Mouse (Mus musculus) myocyte (in vitro differentiated cells): Measurements from ENCODE around the gene Boc. TPM values are rescaled to one million over a fixed set of nuclear protein-coding genes. Genes with fewer than 3 reads are reported as not detected.

Experiments used
- H3K27me3 ChIP-seq: one replicate; pipeline ENCODE4 v1.6.1; 2011; ENCODE audit not compliant: control insufficient read depth, insufficient read depth, insufficient read length
- H3K36me3 ChIP-seq: one replicate; pipeline ENCODE4 v1.6.1; 2011; ENCODE audit not compliant: control insufficient read depth, insufficient read depth
- H3K4me2 ChIP-seq: one replicate; pipeline ENCODE4 v1.6.1; 2011; ENCODE audit warnings: low read depth, control low read depth
- H3K4me3 ChIP-seq: one replicate; pipeline ENCODE4 v1.5.1; 2011; ENCODE audit warnings: mild to moderate bottlenecking, control low read depth, moderate library complexity
- H3K79me2 ChIP-seq: one replicate; pipeline ENCODE4 v1.6.1; 2011; ENCODE audit not compliant: control insufficient read depth, insufficient read depth
- H3ac ChIP-seq: one replicate; pipeline ENCODE4 v1.6.1; 2011; ENCODE audit not compliant: control insufficient read depth, insufficient read length
- CEBPB ChIP-seq: IDR thresholded peaks from 2 replicates; pipeline ENCODE4 v1.6.1; 2011; ENCODE audit warnings: mild to moderate bottlenecking, moderate library complexity; ENCODE audit not compliant: poor library complexity, insufficient read depth, severe bottlenecking
- E2F4 ChIP-seq: IDR thresholded peaks from one replicate; pipeline ENCODE4 v1.6.1; 2011; ENCODE audit warnings: mild to moderate bottlenecking, control low read depth, moderate library complexity; ENCODE audit not compliant: insufficient read depth
- MAX ChIP-seq: IDR thresholded peaks from one replicate; pipeline ENCODE4 v1.6.1; 2011; ENCODE audit warnings: low read depth, mild to moderate bottlenecking, control low read depth
- MYOD1 ChIP-seq, 3 experiments: IDR thresholded peaks; one replicate each; pipeline ENCODE4 v1.6.1; 2011; ENCODE audit warnings: control low read depth in 2 of 3, low read depth in 2 of 3, mild to moderate bottlenecking in 2 of 3, moderate library complexity in 1 of 3; ENCODE audit not compliant: insufficient read length in 2 of 3, control insufficient read depth in 1 of 3
- MYOG ChIP-seq, 3 experiments: IDR thresholded peaks; one replicate each; pipeline ENCODE4 v1.6.1; 2011; ENCODE audit warnings: control low read depth in 2 of 3, low read depth in 2 of 3, mild to moderate bottlenecking in 2 of 3; ENCODE audit not compliant: insufficient read length in 2 of 3, control insufficient read depth in 1 of 3, insufficient read depth in 1 of 3
- POLR2A ChIP-seq: IDR thresholded peaks from one replicate; pipeline ENCODE4 v1.6.1; 2011; ENCODE audit warnings: low read depth, mild to moderate bottlenecking, control low read depth, moderate library complexity; ENCODE audit not compliant: insufficient read length
- POLR2AphosphoS2 ChIP-seq: IDR thresholded peaks from one replicate; pipeline ENCODE4 v1.6.1; 2011; ENCODE audit warnings: low read depth, control low read depth; ENCODE audit not compliant: insufficient read length
- REST ChIP-seq: IDR thresholded peaks from one replicate; pipeline ENCODE4 v1.6.1; 2011; ENCODE audit warnings: mild to moderate bottlenecking, control low read depth, moderate library complexity; ENCODE audit not compliant: insufficient read depth, insufficient read length
- SRF ChIP-seq: IDR thresholded peaks from one replicate; pipeline ENCODE4 v1.6.1; 2011; ENCODE audit warnings: low read depth; ENCODE audit not compliant: control insufficient read depth, insufficient read length
- TCF12 ChIP-seq: IDR thresholded peaks from one replicate; pipeline ENCODE4 v1.6.1; 2011; ENCODE audit warnings: mild to moderate bottlenecking, control low read depth; ENCODE audit not compliant: poor library complexity, insufficient read depth, severe bottlenecking
- TCF3 ChIP-seq: IDR thresholded peaks from one replicate; pipeline ENCODE4 v1.6.1; 2011; ENCODE audit warnings: low read depth, control low read depth; ENCODE audit not compliant: insufficient read length
- USF1 ChIP-seq: IDR thresholded peaks from one replicate; pipeline ENCODE4 v1.6.1; 2011; ENCODE audit warnings: low read depth, mild to moderate bottlenecking, control low read depth, moderate library complexity
- polyA plus RNA-seq: library from polyadenylated mRNA; unstranded; fragments of >200 nt; fragmentation: generic; extraction: Trizol; gene quantifications from one replicate; pipeline ENCODE4 v1.2.1, GENCODE M21; 2012; ENCODE audit warnings: missing spikeins

Boc gene
- polyA plus RNA-seq, 1 experiment, result 7.5 TPM

DNA sequence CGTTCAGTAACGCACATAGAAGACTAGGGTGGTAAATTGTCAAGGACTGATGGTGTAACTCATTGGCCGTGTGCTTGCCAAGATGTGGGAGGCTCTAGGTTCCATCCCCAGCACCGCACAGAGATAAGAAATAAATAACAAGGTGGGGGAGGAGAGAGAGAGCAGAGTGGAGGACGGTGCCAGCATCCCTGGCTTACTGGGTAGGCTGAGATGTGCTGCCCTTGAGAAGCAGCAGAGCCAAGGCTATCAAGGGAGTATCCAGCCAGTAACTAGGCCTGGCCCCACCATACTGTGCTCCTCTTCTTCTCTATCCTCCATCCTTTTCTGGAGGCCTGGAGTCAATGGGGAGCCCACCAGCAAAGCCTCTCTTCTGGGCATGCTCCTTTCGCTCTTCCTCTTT is 9.3 kb downstream of the Boc start:
- H3K36me3 ChIP-seq, result no peaks in the 10 kb centered on the region
- H3K27me3 ChIP-seq, result no peaks in the 10 kb centered on the region
- H3ac ChIP-seq, result no peak overlapping the region
- no peaks in the 10 kb centered on the region for H3K79me2 ChIP-seq
- no peak overlapping the region for H3K4me3 ChIP-seq
- H3K4me2 ChIP-seq, result no peak overlapping the region
- TF ChIP-seq POLR2AphosphoS2 (no peak), CEBPB (no peak), E2F4 (no peak), REST (no peak), TCF12 (no peak), POLR2A (no peak), USF1 (no peak), TCF3 (no peak), MYOG (IDR thresholded peaks at IDR 0.05; ENCODE audit: control insufficient read depth in 1 of 3, insufficient read depth in 1 of 3, insufficient read length in 2 of 3, low read depth in 2 of 3) (no peak), SRF (no peak), MYOD1 (IDR thresholded peaks at IDR 0.05; ENCODE audit: control insufficient read depth in 1 of 3, insufficient read length in 2 of 3, low read depth in 2 of 3) (no peak), MAX (no peak)

DNA sequence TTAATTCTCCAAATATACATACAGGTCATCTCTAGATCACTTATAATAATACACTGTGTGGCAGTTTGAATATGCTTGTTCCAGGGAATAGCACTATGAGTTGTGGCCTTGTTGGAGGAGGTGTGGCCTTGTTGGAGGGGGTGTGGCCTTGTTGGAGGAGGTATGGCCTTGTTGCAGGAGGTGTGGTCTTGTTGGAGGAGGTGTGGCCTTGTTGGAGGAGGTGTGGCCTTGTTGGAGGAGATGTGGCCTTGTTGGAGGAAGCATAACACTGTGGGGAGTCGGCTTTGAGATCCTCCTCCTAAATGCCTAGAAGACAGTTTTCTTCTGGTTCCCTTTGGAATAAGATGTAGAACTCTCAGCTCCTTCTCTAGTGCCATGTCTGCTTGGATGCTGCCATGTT is 10.7 kb downstream of the Boc start:
- TF ChIP-seq TCF3 (no peak), POLR2A (no peak), MYOG (IDR thresholded peaks at IDR 0.05; ENCODE audit: control insufficient read depth in 1 of 3, insufficient read depth in 1 of 3, insufficient read length in 2 of 3, low read depth in 2 of 3) (no peak), SRF (no peak), POLR2AphosphoS2 (no peak), CEBPB (no peak), MAX (no peak), MYOD1 (IDR thresholded peaks at IDR 0.05; ENCODE audit: control insufficient read depth in 1 of 3, insufficient read length in 2 of 3, low read depth in 2 of 3) (no peak), USF1 (no peak), TCF12 (no peak), REST (no peak), E2F4 (no peak)
- no peak overlapping the region for H3K4me3 ChIP-seq
- no peak overlapping the region for H3ac ChIP-seq
- H3K4me2 ChIP-seq, result no peak overlapping the region
- H3K79me2 ChIP-seq, result no peaks in the 10 kb centered on the region
- H3K27me3 ChIP-seq, result no peaks in the 10 kb centered on the region
- no peaks in the 10 kb centered on the region for H3K36me3 ChIP-seq

- H3K4me3 ChIP-seq, result no peak overlapping the region
- no peaks in the 10 kb centered on the region for H3K36me3 ChIP-seq
- no peaks in the 10 kb centered on the region for H3K79me2 ChIP-seq
- no peak overlapping the region for H3ac ChIP-seq
- no peaks in the 10 kb centered on the region for H3K27me3 ChIP-seq
- H3K4me2 ChIP-seq, result no peak overlapping the region
- no peak for TF ChIP-seq MYOD1 (IDR thresholded peaks at IDR 0.05; ENCODE audit: control insufficient read depth in 1 of 3, insufficient read length in 2 of 3, low read depth in 2 of 3)
- no peak for TF ChIP-seq MAX
- no peak for TF ChIP-seq POLR2AphosphoS2
- TF ChIP-seq TCF3, result no peak
- no peak for TF ChIP-seq CEBPB
- no peak for TF ChIP-seq REST
- TF ChIP-seq SRF, result no peak
- TF ChIP-seq POLR2A, result no peak
- no peak for TF ChIP-seq TCF12
- TF ChIP-seq USF1, result no peak
- TF ChIP-seq E2F4, result no peak
Measured at GRCm38 (mm10) chr16:44546831-44547230, 11.9 kb downstream of the Boc start.

GRCm38 (mm10) chr16:44545939-44546338 is 12.8 kb downstream of the Boc start:
- Histone ChIP-seq H3K79me2 (no peaks in the 10 kb centered on the region), H3K36me3 (no peaks in the 10 kb centered on the region), H3K4me3 (no peak overlapping the region), H3K4me2 (no peak overlapping the region), H3K27me3 (no peaks in the 10 kb centered on the region), H3ac (no peak overlapping the region)
- TF ChIP-seq POLR2AphosphoS2, result no peak
- no peak for TF ChIP-seq E2F4
- no peak for TF ChIP-seq CEBPB
- TF ChIP-seq MYOD1 (IDR thresholded peaks at IDR 0.05; ENCODE audit: control insufficient read depth in 1 of 3, insufficient read length in 2 of 3, low read depth in 2 of 3), result no peak
- no peak for TF ChIP-seq TCF12
- no peak for TF ChIP-seq SRF
- no peak for TF ChIP-seq USF1
- TF ChIP-seq REST, result no peak
- no peak for TF ChIP-seq MYOG (IDR thresholded peaks at IDR 0.05; ENCODE audit: control insufficient read depth in 1 of 3, insufficient read depth in 1 of 3, insufficient read length in 2 of 3, low read depth in 2 of 3)
- no peak for TF ChIP-seq MAX
- no peak for TF ChIP-seq TCF3
- no peak for TF ChIP-seq POLR2A

- Histone ChIP-seq H3K79me2 (no peaks in the 10 kb centered on the region), H3K36me3 (no peaks in the 10 kb centered on the region), H3K4me2 (no peak overlapping the region), H3ac (no peak overlapping the region), H3K27me3 (no peaks in the 10 kb centered on the region), H3K4me3 (no peak overlapping the region)
- TF ChIP-seq TCF3 (no peak), E2F4 (no peak)
Measured at GRCm38 (mm10) chr16:44545153-44545552, 13.5 kb downstream of the Boc start.
